Mouse (Mus musculus) NIH3T3 (cell line): ENCODE results near the gene Adgrl1.
A peak's percentile ranks its signal among the peaks of the same experiment; 100 is the strongest.
"Not testable (repeated sequence)": the region's sequence is repeated elsewhere in the genome, so short reads cannot be mapped to it uniquely, and the experiment has no call there.

Experiments
- DNase-seq: peaks from one replicate; pipeline ENCODE4 v3.0.0-alpha.2; 2012; ENCODE audit warnings: low read depth

Adgrl1 gene

GRCm38 (mm10) chr8:83955106-83955957, 55.4 kb downstream of the Adgrl1 start, which contains the start of the genes Gm10644 and Asf1b:
TSS of gene Gm10644 (minus strand) at chr8:83955205.
TSS of gene Asf1b (plus strand) at chr8:83955507.
- DNase-seq: peak; percentile 100

- DNase-seq: no peak
Observed at GRCm38 (mm10) chr8:83955958-83956218, 56.0 kb downstream of the Adgrl1 start.

- DNase-seq: peak; percentile 50
Observed at GRCm38 (mm10) chr8:83956789-83957188, 56.9 kb downstream of the Adgrl1 start.

- DNase-seq: peak; percentile 71
Observed at GRCm38 (mm10) chr8:83964015-83964765, 64.3 kb downstream of the Adgrl1 start.

- DNase-seq: no peak
Observed at GRCm38 (mm10) chr8:83967701-83968100, 67.8 kb downstream of the Adgrl1 start.

GRCm38 (mm10) chr8:83971121-83971520, 71.2 kb downstream of the Adgrl1 start:
- no peak for DNase-seq

- no peak for DNase-seq
Observed at GRCm38 (mm10) chr8:83971661-83972060, 71.8 kb downstream of the Adgrl1 start.

GRCm38 (mm10) chr8:83972150-83973120, 72.5 kb downstream of the Adgrl1 start, which contains the start of gene Prkaca:
TSS of gene Prkaca (plus strand) at chr8:83972993.
- DNase-seq: peak; percentile 98

GRCm38 (mm10) chr8:83973161-83974031, 73.5 kb downstream of the Adgrl1 start:
- no peak for DNase-seq

GRCm38 (mm10) chr8:83974521-83974920, 74.6 kb downstream of the Adgrl1 start:
- no peak for DNase-seq

GRCm38 (mm10) chr8:83976101-83976630, 76.3 kb downstream of the Adgrl1 start:
- peak; percentile 32 for DNase-seq

GRCm38 (mm10) chr8:83976779-83977350, 77.0 kb downstream of the Adgrl1 start:
- DNase-seq: no peak

- DNase-seq: no peak
Observed at GRCm38 (mm10) chr8:83977646-83978045, 77.7 kb downstream of the Adgrl1 start.

- DNase-seq: no peak
Observed at GRCm38 (mm10) chr8:83978200-83978599, 78.3 kb downstream of the Adgrl1 start.

- DNase-seq: no peak
Observed at GRCm38 (mm10) chr8:83980250-83980649, 80.3 kb downstream of the Adgrl1 start.

- DNase-seq: no peak
Observed at GRCm38 (mm10) chr8:83980845-83981244, 80.9 kb downstream of the Adgrl1 start.

- no peak for DNase-seq
Observed at GRCm38 (mm10) chr8:83981533-83981932, 81.6 kb downstream of the Adgrl1 start.

- DNase-seq: no peak
Observed at GRCm38 (mm10) chr8:83982449-83982848, 82.5 kb downstream of the Adgrl1 start.

GRCm38 (mm10) chr8:83983222-83983621, 83.3 kb downstream of the Adgrl1 start:
- DNase-seq: not testable (repeated sequence)

- no peak for DNase-seq
Observed at GRCm38 (mm10) chr8:83989243-83989642, 89.3 kb downstream of the Adgrl1 start.
